Mouse (Mus musculus): ENCODE results near the gene Ceacam11. TPM values are rescaled to one million over a fixed set of nuclear protein-coding genes. Genes with fewer than 3 reads are reported as not detected.
"Not testable (repeated sequence)": the region's sequence is repeated elsewhere in the genome, so short reads cannot be mapped to it uniquely, and the experiment has no call there.

Gene Ceacam11
- polyA plus RNA-seq (2011; ENCODE audit: insufficient read depth, insufficient read length, low replicate concordance, missing spikeins): not detected in 2 replicates

DNA sequence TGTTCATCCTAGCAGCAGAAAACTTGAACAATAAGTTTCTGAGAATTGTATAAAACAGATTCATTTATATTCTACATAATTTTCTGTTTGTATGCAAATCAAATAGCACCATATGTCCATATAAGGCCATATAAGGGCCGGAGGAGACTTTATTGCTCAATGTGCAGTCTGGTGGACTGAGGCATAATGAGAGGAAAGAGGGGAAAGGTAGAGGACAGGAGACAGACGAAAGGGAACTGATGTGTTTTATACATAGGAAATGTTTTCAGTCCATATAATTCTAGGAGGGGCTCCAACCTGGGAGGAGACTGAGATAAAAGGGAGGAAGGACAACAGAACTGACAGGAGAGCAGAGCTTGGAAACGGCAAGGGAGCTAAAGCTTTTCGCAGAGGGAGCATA lies at the start of gene Ceacam11:
Gene Ceacam11, plus strand, starts transcription at position 301 of the 400 bp plus-strand sequence.
- Histone ChIP-seq H3K27ac (ENCODE audit: control insufficient read depth, insufficient read depth, low read depth, low read length, poor library complexity) (no peak within 1 kb of the TSS), H3K4me1 (ENCODE audit: control insufficient read depth, insufficient read depth, low read length) (no peaks in the 10 kb centered on the region), H3K4me3 (replicated peaks; ENCODE audit: control insufficient read depth, low read depth, low read length) (no peak within 1 kb of the TSS)
- 63% methylated on average over 4 of the region's 4 CpGs for WGBS
- TF ChIP-seq POLR2A (IDR thresholded peaks at IDR 0.05; ENCODE audit: borderline replicate concordance, control insufficient read depth, low read depth, low read length) (no peak), CTCF (IDR thresholded peaks at IDR 0.05; ENCODE audit: control insufficient read depth, insufficient read depth, low read length) (no peak)

DNA sequence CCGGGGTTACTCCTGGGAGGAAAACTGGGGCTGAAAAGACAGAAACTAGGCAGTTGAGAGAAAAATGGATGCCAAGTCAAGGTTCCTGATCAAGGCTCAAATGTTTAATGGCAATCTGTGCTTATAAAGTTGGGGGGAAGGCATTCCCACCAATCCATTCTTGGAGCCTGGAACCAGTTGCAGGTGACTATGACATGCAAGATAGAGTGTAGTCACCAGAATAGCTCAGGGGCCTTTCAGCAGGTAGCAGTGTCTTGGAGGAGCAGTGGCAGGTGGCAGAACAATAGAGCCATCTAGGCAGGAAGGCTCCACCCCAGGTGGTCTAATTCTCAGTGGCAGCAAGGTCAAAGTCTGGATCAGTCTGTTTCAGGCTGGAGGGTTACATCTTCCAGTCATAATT lies 29.2 kb downstream of the Ceacam11 start:
- H3K4me3 ChIP-seq (replicated peaks; ENCODE audit: control insufficient read depth, low read depth, low read length); H3K27ac ChIP-seq (ENCODE audit: control insufficient read depth, insufficient read depth, low read depth, low read length, poor library complexity); H3K4me1 ChIP-seq (ENCODE audit: control insufficient read depth, insufficient read depth, low read length): not testable (repeated sequence)
- 86% methylated on average over 1 of the region's 1 CpGs for WGBS

- no peak within 1 kb of the TSS for H3K27ac ChIP-seq (ENCODE audit: control insufficient read depth, insufficient read depth, low read depth, low read length, poor library complexity)
- TF ChIP-seq CTCF (IDR thresholded peaks at IDR 0.05; ENCODE audit: control insufficient read depth, insufficient read depth, low read length) (no peak), POLR2A (IDR thresholded peaks at IDR 0.05; ENCODE audit: borderline replicate concordance, control insufficient read depth, low read depth, low read length) (no peak)
- WGBS: 74% methylated on average over 4 of the region's 4 CpGs
- no peak within 1 kb of the TSS for H3K4me3 ChIP-seq (replicated peaks; ENCODE audit: control insufficient read depth, low read depth, low read length)
- H3K4me1 ChIP-seq (ENCODE audit: control insufficient read depth, insufficient read depth, low read length): no peaks in the 10 kb centered on the region
These were observed 37.7 kb downstream of the Ceacam11 start, which contains the start of gene Ceacam13 for GRCm38 (mm10) chr7:18009589-18009988. Ceacam13 (plus strand) TSS chr7:18009889.

Other genes with a start within 250 kb of the Ceacam11 start
- gene Ceacam14, start 159.5 kb upstream of the Ceacam11 start, polyA plus RNA-seq (2011; ENCODE audit: insufficient read depth, insufficient read length, low replicate concordance, missing spikeins): not detected in 2 replicates
- gene Gm5155, start 100.4 kb upstream of the Ceacam11 start, polyA plus RNA-seq (2011; ENCODE audit: insufficient read depth, insufficient read length, low replicate concordance, missing spikeins): not detected in 2 replicates
- not detected in 2 replicates for gene Ceacam13, start 37.8 kb downstream of the Ceacam11 start, polyA plus RNA-seq (2011; ENCODE audit: insufficient read depth, insufficient read length, low replicate concordance, missing spikeins)
- gene Ceacam12, start 93.8 kb downstream of the Ceacam11 start, polyA plus RNA-seq (2011; ENCODE audit: insufficient read depth, insufficient read length, low replicate concordance, missing spikeins): not detected in 2 replicates
- gene Igfl3, start 204.4 kb downstream of the Ceacam11 start, polyA plus RNA-seq (2011; ENCODE audit: insufficient read depth, insufficient read length, low replicate concordance, missing spikeins): not detected in 2 replicates

Data from bone marrow, adult 2 months (tissue).